Mouse (Mus musculus) frontal cortex, adult 2 months (tissue): ENCODE measurements around the gene Haghl. TPM values are rescaled to one million over a fixed set of nuclear protein-coding genes. Genes with fewer than 3 reads are reported as not detected.
A peak's percentile ranks its signal among the peaks of the same experiment; 100 is the strongest.

Source experiments
- DNase-seq, 2 experiments: peaks; one replicate each; pipeline ENCODE4 v3.0.0; 2022; ENCODE audit warnings: low spot score in 1 of 2; ENCODE audit errors: extremely low spot score in 1 of 2
- polyA plus RNA-seq: library from polyadenylated mRNA; depleted of rRNA; stranded (reverse); fragments of >200 nt; gene quantifications from 2 replicates; pipeline ENCODE4 v1.2.3, GENCODE M21; 2012

Gene Haghl
- polyA plus RNA-seq, 1 experiment = 246 TPM

- DNase-seq = no peak
These were observed 5.9 kb upstream of the Haghl start for GRCm38 (mm10) chr17:25791320-25791842.

GRCm38 (mm10) chr17:25786781-25787504, 1.5 kb upstream of the Haghl start:
- no peak for DNase-seq

- DNase-seq = no peak
These were observed 807 bp upstream of the Haghl start, which contains the start of gene Ccdc78 for GRCm38 (mm10) chr17:25786280-25786679. Ccdc78 (plus strand) TSS chr17:25786580.

GRCm38 (mm10) chr17:25783861-25784574, 1.5 kb downstream of the Haghl start:
- no peak for DNase-seq

GRCm38 (mm10) chr17:25783086-25783485, 2.4 kb downstream of the Haghl start:
- no peak for DNase-seq

- DNase-seq = no peak
These were observed 4.1 kb downstream of the Haghl start for GRCm38 (mm10) chr17:25781339-25781738.

GRCm38 (mm10) chr17:25777948-25778347, 7.5 kb downstream of the Haghl start:
- DNase-seq = no peak

GRCm38 (mm10) chr17:25775318-25776062, 10.0 kb downstream of the Haghl start:
- no peak for DNase-seq

- DNase-seq = peak; percentile 96 to 100
These were observed 11.8 kb downstream of the Haghl start, which contains the start of gene Narfl for GRCm38 (mm10) chr17:25773549-25774120. Narfl (plus strand) TSS chr17:25773776.

GRCm38 (mm10) chr17:25769331-25769730, 16.1 kb downstream of the Haghl start:
- no peak for DNase-seq

GRCm38 (mm10) chr17:25765886-25766285, 19.6 kb downstream of the Haghl start:
- no peak for DNase-seq

- DNase-seq = no peak
These were observed 22.9 kb downstream of the Haghl start for GRCm38 (mm10) chr17:25762591-25762990.

- peak in 1 of 2 experiments; percentile 77 for DNase-seq
These were observed 23.9 kb downstream of the Haghl start for GRCm38 (mm10) chr17:25761561-25761970.

GRCm38 (mm10) chr17:25760148-25760547, 25.3 kb downstream of the Haghl start:
- peak in 1 of 2 experiments; percentile 67 for DNase-seq

- no peak for DNase-seq
These were observed 27.8 kb downstream of the Haghl start for GRCm38 (mm10) chr17:25757691-25758090.

- DNase-seq = no peak
These were observed 28.9 kb downstream of the Haghl start for GRCm38 (mm10) chr17:25756378-25757242.

- DNase-seq = no peak
These were observed 29.7 kb downstream of the Haghl start for GRCm38 (mm10) chr17:25755627-25756377.

- DNase-seq = no peak
These were observed 30.4 kb downstream of the Haghl start for GRCm38 (mm10) chr17:25755086-25755485.

- no peak for DNase-seq
These were observed 31.2 kb downstream of the Haghl start, which contains the start of gene Msln for GRCm38 (mm10) chr17:25754241-25754640. Msln (minus strand) TSS chr17:25754378.
